Mouse (Mus musculus) liver, embryonic 13.5 days (tissue): ENCODE measurements around the gene Trim23. TPM values are rescaled to one million over a fixed set of nuclear protein-coding genes. Genes with fewer than 3 reads are reported as not detected.

Experiments used
- polyA plus RNA-seq: library from polyadenylated mRNA; unstranded; fragments of >200 nt; fragmentation: Nextera tagmentation; extraction: Ambion mirVana; gene quantifications from 2 replicates; pipeline ENCODE4 v1.2.1, GENCODE M21; 2015

Gene Trim23
- polyA plus RNA-seq, 1 experiment from 2014 or later, result 8.3 TPM

Other genes with a start within 250 kb of the Trim23 start
- gene Nln, start 69.2 kb upstream of the Trim23 start, polyA plus RNA-seq, result 9.1 and 12.1 TPM in 2 replicates
- gene Sgtb, start 69.1 kb upstream of the Trim23 start, polyA plus RNA-seq, result 0.62 and 0.74 TPM in 2 replicates
- 29.1 and 35.8 TPM in 2 replicates for gene Trappc13, start 328 bp upstream of the Trim23 start, polyA plus RNA-seq
- gene Cenpk, start 49.8 kb downstream of the Trim23 start, polyA plus RNA-seq, result 87.2 and 104 TPM in 2 replicates
- 10.7 and 12.4 TPM in 2 replicates for gene Ppwd1, start 50.0 kb downstream of the Trim23 start, polyA plus RNA-seq
- gene Adamts6, start 109.0 kb downstream of the Trim23 start, polyA plus RNA-seq, result 0.09 TPM in 2 replicates